Mouse (Mus musculus) kidney, adult 2 months (tissue): ENCODE measurements around the gene Adgrg6.

ENCODE experiments used
- CTCF ChIP-seq: fragments of 200-500 bp; conservative IDR thresholded peaks from 2 replicates; pipeline ENCODE4 v1.5.1; 2011; ENCODE audit warnings: low read depth, mild to moderate bottlenecking, control low read depth, low read length, moderate library complexity, mixed read lengths; ENCODE audit not compliant: insufficient read depth, insufficient read length
- POLR2A ChIP-seq: fragments of 200-500 bp; IDR thresholded peaks from one replicate; pipeline ENCODE4 v1.6.1; 2011; ENCODE audit warnings: low read depth, low read length, control low read depth

DNA sequence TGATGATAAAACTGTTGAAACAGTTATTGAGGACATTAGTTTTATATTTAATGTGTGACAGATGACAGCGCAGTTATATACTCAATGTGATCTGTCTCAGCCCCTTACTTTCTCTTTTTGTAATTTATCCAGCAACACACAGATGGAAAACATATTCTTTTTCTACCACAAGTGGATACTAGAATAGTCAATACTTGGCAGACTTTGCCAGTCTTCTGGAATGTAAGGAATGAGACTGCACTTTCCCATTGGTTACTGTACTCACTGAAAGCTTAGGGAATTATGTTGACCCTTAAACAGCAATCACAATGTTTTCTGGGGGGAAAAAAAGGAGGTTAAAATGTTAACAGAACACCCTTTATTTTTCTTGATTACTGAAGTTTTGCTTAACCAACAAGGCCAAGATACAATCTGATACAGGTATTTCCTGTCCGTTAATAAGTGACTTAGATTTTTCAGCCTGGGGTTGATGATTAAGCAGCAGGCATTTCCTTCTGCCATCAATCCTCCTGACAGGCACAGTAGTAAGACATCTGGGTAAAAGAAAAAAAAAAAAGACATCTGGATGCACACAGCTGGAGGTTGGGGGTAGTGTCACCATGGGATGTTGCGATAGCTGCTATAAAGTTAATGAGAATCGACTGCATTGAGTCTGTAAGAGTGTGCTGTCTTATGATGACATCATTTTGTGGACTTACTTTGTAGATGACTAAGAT is 81.5 kb downstream of the Adgrg6 start:
- TF ChIP-seq CTCF = no peak
- TF ChIP-seq POLR2A = no peak
